Mouse (Mus musculus) limb, embryonic 12.5 days (tissue): ENCODE measurements around the gene Cdca7. TPM values are rescaled to one million over a fixed set of nuclear protein-coding genes. Genes with fewer than 3 reads are reported as not detected.

Experiments
- ATAC-seq: fragments of 200-750 bp; cut with Nextera tagmentation; 2 replicates; pipeline ENCODE4 v1.8.0; 2017; ENCODE audit warnings: low read depth, moderate TSS enrichment; ENCODE audit not compliant: insufficient number of reproducible peaks, insufficient read depth, low FRiP score, low TSS enrichment
- H3K27ac ChIP-seq: fragments of 300-500 bp; sonication (generic); 2 replicates; pipeline ENCODE4 v1.5.1; 2016; ENCODE audit warnings: mild to moderate bottlenecking, moderate library complexity
- H3K27me3 ChIP-seq: fragments of 300-500 bp; sonication (generic); 2 replicates; pipeline ENCODE4 v1.6.1; 2016; ENCODE audit warnings: mild to moderate bottlenecking, moderate library complexity
- H3K36me3 ChIP-seq: fragments of 300-500 bp; sonication (generic); 2 replicates; pipeline ENCODE4 v1.6.1; 2016; ENCODE audit warnings: mild to moderate bottlenecking, moderate library complexity
- H3K4me1 ChIP-seq: fragments of 300-500 bp; sonication (generic); replicated peaks from 2 replicates; pipeline ENCODE4 v1.6.1; 2016
- H3K4me2 ChIP-seq: fragments of 300-500 bp; sonication (generic); 2 replicates; pipeline ENCODE4 v1.6.1; 2016; ENCODE audit warnings: mild to moderate bottlenecking, moderate library complexity
- H3K4me3 ChIP-seq: fragments of 300-500 bp; sonication (generic); replicated peaks from 2 replicates; pipeline ENCODE4 v1.5.1; 2016; ENCODE audit warnings: mild to moderate bottlenecking
- H3K9ac ChIP-seq: fragments of 300-500 bp; sonication (generic); replicated peaks from 2 replicates; pipeline ENCODE4 v1.6.1; 2016; ENCODE audit warnings: mild to moderate bottlenecking, moderate library complexity
- H3K9me3 ChIP-seq: fragments of 300-500 bp; sonication (generic); 2 replicates; pipeline ENCODE4 v1.6.1; 2016; ENCODE audit warnings: mild to moderate bottlenecking, moderate library complexity
- WGBS: fragments of 180-500 bp; shearing (Covaris S2); methylation state at CpG from one replicate; pipeline ENCODE4 v1.1.7; 2016; 5-methylcytosine and 5-hydroxymethylcytosine counted together
- polyA plus RNA-seq: library from polyadenylated mRNA; unstranded; fragments of >200 nt; fragmentation: Nextera tagmentation; extraction: Ambion mirVana; gene quantifications from 2 replicates; pipeline ENCODE4 v1.2.1, GENCODE M21; 2016

Gene Cdca7
- 242 and 246 TPM in 2 replicates for polyA plus RNA-seq

GRCm38 (mm10) chr2:72475797-72476485 lies at the start of gene Cdca7:
Cdca7 (plus strand) TSS chr2:72476159.
- ATAC-seq: peak; percentile 90
- Histone ChIP-seq H3K4me1 (peaks cover 40% of the 10 kb centered on the region), H3K9me3 (no peaks in the 10 kb centered on the region), H3K27me3 (no peaks in the 10 kb centered on the region), H3K27ac (peak within 1 kb of the TSS; percentile 93), H3K36me3 (peaks cover 21% of the 10 kb centered on the region), H3K9ac (peak within 1 kb of the TSS; percentile 89), H3K4me3 (peak within 1 kb of the TSS; percentile 83), H3K4me2 (peak within 1 kb of the TSS; percentile 74)
- under 1% methylated on average over 58 of the region's 58 CpGs for WGBS

- no peak for ATAC-seq
- Histone ChIP-seq H3K9me3 (no peaks in the 10 kb centered on the region), H3K4me3 (no peak overlapping the region), H3K27me3 (no peaks in the 10 kb centered on the region), H3K4me2 (peak overlapping the region; percentile 3; the same call in 1 of the 2 replicates), H3K4me1 (peaks cover 16% of the 10 kb centered on the region), H3K9ac (no peak overlapping the region), H3K36me3 (no peaks in the 10 kb centered on the region), H3K27ac (no peak overlapping the region)
- WGBS: 12% methylated on average over 8 of the region's 8 CpGs
These were observed 49.2 kb upstream of the Cdca7 start for GRCm38 (mm10) chr2:72426776-72427175.

GRCm38 (mm10) chr2:72427288-72427687 lies 48.7 kb upstream of the Cdca7 start:
- no peak overlapping the region for H3K4me2 ChIP-seq
- H3K9me3 ChIP-seq: no peaks in the 10 kb centered on the region
- no peaks in the 10 kb centered on the region for H3K36me3 ChIP-seq
- no peak overlapping the region for H3K9ac ChIP-seq
- no peaks in the 10 kb centered on the region for H3K27me3 ChIP-seq
- no peak for ATAC-seq
- H3K4me1 ChIP-seq: peaks cover 16% of the 10 kb centered on the region
- 46% methylated on average over 11 of the region's 11 CpGs for WGBS
- H3K27ac ChIP-seq: no peak overlapping the region
- H3K4me3 ChIP-seq: no peak overlapping the region

GRCm38 (mm10) chr2:72438941-72439533 lies 36.9 kb upstream of the Cdca7 start:
- Histone ChIP-seq H3K4me1 (no peaks in the 10 kb centered on the region), H3K9ac (no peak overlapping the region), H3K27ac (no peak overlapping the region), H3K36me3 (0 out of 2 replicates have a peak, but pooled peaks cover 3% of the 10 kb centered on the region), H3K9me3 (no peaks in the 10 kb centered on the region), H3K27me3 (no peaks in the 10 kb centered on the region), H3K4me3 (no peak overlapping the region), H3K4me2 (no peak overlapping the region)
- ATAC-seq: no peak
- WGBS: 85% methylated on average over 8 of the region's 8 CpGs

GRCm38 (mm10) chr2:72441010-72441409 lies 34.9 kb upstream of the Cdca7 start:
- H3K27me3 ChIP-seq: no peaks in the 10 kb centered on the region
- H3K4me1 ChIP-seq: no peaks in the 10 kb centered on the region
- no peak for ATAC-seq
- H3K9me3 ChIP-seq: no peaks in the 10 kb centered on the region
- WGBS: 94% methylated on average over 9 of the region's 9 CpGs
- H3K4me3 ChIP-seq: no peak overlapping the region
- H3K9ac ChIP-seq: no peak overlapping the region
- H3K27ac ChIP-seq: no peak overlapping the region
- 0 out of 2 replicates have a peak, but pooled peaks cover 3% of the 10 kb centered on the region for H3K36me3 ChIP-seq
- H3K4me2 ChIP-seq: no peak overlapping the region

- no peak for ATAC-seq
- Histone ChIP-seq H3K36me3 (0 out of 2 replicates have a peak, but pooled peaks cover 3% of the 10 kb centered on the region), H3K4me2 (no peak overlapping the region), H3K4me3 (no peak overlapping the region), H3K4me1 (no peaks in the 10 kb centered on the region), H3K27me3 (no peaks in the 10 kb centered on the region), H3K27ac (no peak overlapping the region), H3K9me3 (no peaks in the 10 kb centered on the region), H3K9ac (no peak overlapping the region)
- 66% methylated on average over 6 of the region's 6 CpGs for WGBS
These were observed 33.1 kb upstream of the Cdca7 start for GRCm38 (mm10) chr2:72442825-72443224.

GRCm38 (mm10) chr2:72443960-72444359 lies 32.0 kb upstream of the Cdca7 start:
- Histone ChIP-seq H3K4me3 (no peak overlapping the region), H3K9ac (no peak overlapping the region), H3K27ac (no peak overlapping the region), H3K27me3 (no peaks in the 10 kb centered on the region), H3K4me2 (no peak overlapping the region), H3K36me3 (no peaks in the 10 kb centered on the region), H3K9me3 (no peaks in the 10 kb centered on the region), H3K4me1 (no peaks in the 10 kb centered on the region)
- ATAC-seq: no peak
- 87% methylated on average over 3 of the region's 3 CpGs for WGBS

- Histone ChIP-seq H3K27ac (no peak overlapping the region), H3K36me3 (no peaks in the 10 kb centered on the region), H3K9ac (no peak overlapping the region), H3K9me3 (no peaks in the 10 kb centered on the region), H3K4me2 (no peak overlapping the region), H3K4me3 (no peak overlapping the region), H3K27me3 (no peaks in the 10 kb centered on the region), H3K4me1 (no peaks in the 10 kb centered on the region)
- ATAC-seq: no peak
- 85% methylated on average over 3 of the region's 3 CpGs for WGBS
These were observed 29.9 kb upstream of the Cdca7 start for GRCm38 (mm10) chr2:72446106-72446505.

GRCm38 (mm10) chr2:72446615-72447014 lies 29.3 kb upstream of the Cdca7 start:
- ATAC-seq: no peak
- 57% methylated on average over 5 of the region's 5 CpGs for WGBS
- no peaks in the 10 kb centered on the region for H3K9me3 ChIP-seq
- no peaks in the 10 kb centered on the region for H3K36me3 ChIP-seq
- no peaks in the 10 kb centered on the region for H3K27me3 ChIP-seq
- no peak overlapping the region for H3K4me3 ChIP-seq
- no peak overlapping the region for H3K9ac ChIP-seq
- H3K27ac ChIP-seq: no peak overlapping the region
- H3K4me2 ChIP-seq: no peak overlapping the region
- no peaks in the 10 kb centered on the region for H3K4me1 ChIP-seq

- H3K36me3 ChIP-seq: no peaks in the 10 kb centered on the region
- H3K27ac ChIP-seq: peak overlapping the region; percentile 75
- no peaks in the 10 kb centered on the region for H3K9me3 ChIP-seq
- no peak overlapping the region for H3K9ac ChIP-seq
- 30% methylated on average over 3 of the region's 3 CpGs for WGBS
- peaks cover 15% of the 10 kb centered on the region for H3K4me1 ChIP-seq
- H3K4me2 ChIP-seq: no peak overlapping the region
- no peak overlapping the region for H3K4me3 ChIP-seq
- H3K27me3 ChIP-seq: no peaks in the 10 kb centered on the region
- ATAC-seq: no peak
These were observed 22.4 kb upstream of the Cdca7 start for GRCm38 (mm10) chr2:72453563-72453962.

GRCm38 (mm10) chr2:72456189-72456588 lies 19.8 kb upstream of the Cdca7 start:
- Histone ChIP-seq H3K4me1 (peaks cover 23% of the 10 kb centered on the region), H3K4me2 (no peak overlapping the region), H3K27ac (no peak overlapping the region), H3K36me3 (no peaks in the 10 kb centered on the region), H3K9me3 (no peaks in the 10 kb centered on the region), H3K9ac (no peak overlapping the region), H3K4me3 (no peak overlapping the region), H3K27me3 (no peaks in the 10 kb centered on the region)
- no peak for ATAC-seq
- WGBS: 56% methylated on average over 1 of the region's 1 CpGs
